Mouse (Mus musculus) hindbrain, embryonic 10.5 days (tissue): Measurements from ENCODE around the gene Tspan5. TPM values are rescaled to one million over a fixed set of nuclear protein-coding genes. Genes with fewer than 3 reads are reported as not detected.

Source experiments
- DNase-seq: peaks from one replicate; pipeline ENCODE4 v3.0.0-alpha.2; 2017; ENCODE audit warnings: low spot score
- H3K27ac ChIP-seq: fragments of 300-500 bp; sonication (generic); 2 replicates; pipeline ENCODE4 v1.5.1; 2016; ENCODE audit warnings: mild to moderate bottlenecking, moderate library complexity
- H3K27me3 ChIP-seq: fragments of 300-500 bp; sonication (generic); 2 replicates; pipeline ENCODE4 v1.6.1; 2016; ENCODE audit warnings: mild to moderate bottlenecking; ENCODE audit not compliant: poor library complexity, insufficient read depth, severe bottlenecking
- H3K36me3 ChIP-seq: fragments of 300-500 bp; sonication (generic); 2 replicates; pipeline ENCODE4 v1.6.1; 2016; ENCODE audit warnings: mild to moderate bottlenecking, moderate library complexity
- H3K4me1 ChIP-seq: fragments of 300-500 bp; sonication (generic); replicated peaks from 2 replicates; pipeline ENCODE4 v1.6.1; 2016; ENCODE audit warnings: mild to moderate bottlenecking
- H3K4me3 ChIP-seq: fragments of 300-500 bp; sonication (generic); 2 replicates; pipeline ENCODE4 v1.5.1; 2016; ENCODE audit warnings: mild to moderate bottlenecking, moderate library complexity
- H3K9me3 ChIP-seq: fragments of 300-500 bp; sonication (generic); 2 replicates; pipeline ENCODE4 v1.6.1; 2016; ENCODE audit warnings: mild to moderate bottlenecking, moderate library complexity
- WGBS: fragments of 180-500 bp; shearing (Covaris S2); methylation state at CpG from one replicate; pipeline ENCODE4 v1.1.7; 2016; 5-methylcytosine and 5-hydroxymethylcytosine counted together
- polyA plus RNA-seq: library from polyadenylated mRNA; unstranded; fragments of >200 nt; fragmentation: Nextera tagmentation; extraction: Ambion mirVana; gene quantifications from 2 replicates; pipeline ENCODE4 v1.2.1, GENCODE M21; 2016

The Tspan5 gene
- polyA plus RNA-seq, 1 experiment from 2014 or later, result 46.4 TPM

GRCm38 (mm10) chr3:138853996-138854836 is 112.2 kb downstream of the Tspan5 start:
- WGBS, result 40% methylated on average over 16 of the region's 16 CpGs
- Histone ChIP-seq H3K27me3 (no peaks in the 10 kb centered on the region), H3K27ac (peak overlapping the region; percentile 86), H3K36me3 (no peaks in the 10 kb centered on the region), H3K4me3 (peak overlapping the region; percentile 23; the same call in 1 of the 2 replicates), H3K4me1 (peaks cover 100% of the 10 kb centered on the region), H3K9me3 (no peaks in the 10 kb centered on the region)
- DNase-seq, result peak; percentile 51

- Histone ChIP-seq H3K27me3 (no peaks in the 10 kb centered on the region), H3K36me3 (no peaks in the 10 kb centered on the region), H3K27ac (peak overlapping the region; percentile 86), H3K4me3 (no peak overlapping the region), H3K9me3 (no peaks in the 10 kb centered on the region), H3K4me1 (peaks cover 100% of the 10 kb centered on the region)
- WGBS, result 82% methylated on average over 5 of the region's 5 CpGs
- no peak for DNase-seq
Measured at GRCm38 (mm10) chr3:138855387-138855786, 113.4 kb downstream of the Tspan5 start.

GRCm38 (mm10) chr3:138856946-138857345 is 115.0 kb downstream of the Tspan5 start:
- WGBS, result 47% methylated on average over 4 of the region's 4 CpGs
- Histone ChIP-seq H3K36me3 (no peaks in the 10 kb centered on the region), H3K9me3 (no peaks in the 10 kb centered on the region), H3K4me1 (peaks cover 98% of the 10 kb centered on the region), H3K4me3 (no peak overlapping the region), H3K27me3 (no peaks in the 10 kb centered on the region), H3K27ac (peak overlapping the region; percentile 86)
- peak; percentile 29 for DNase-seq

- DNase-seq, result peak; percentile 33
- H3K9me3 ChIP-seq, result no peaks in the 10 kb centered on the region
- H3K4me3 ChIP-seq, result no peak overlapping the region
- H3K27me3 ChIP-seq, result no peaks in the 10 kb centered on the region
- H3K27ac ChIP-seq, result peak overlapping the region; percentile 86
- H3K36me3 ChIP-seq, result no peaks in the 10 kb centered on the region
- H3K4me1 ChIP-seq, result peaks cover 88% of the 10 kb centered on the region
- 44% methylated on average over 12 of the region's 12 CpGs for WGBS
Measured at GRCm38 (mm10) chr3:138857805-138858546, 116.0 kb downstream of the Tspan5 start.

- Histone ChIP-seq H3K36me3 (no peaks in the 10 kb centered on the region), H3K4me1 (peaks cover 81% of the 10 kb centered on the region), H3K27ac (peak overlapping the region; percentile 86), H3K9me3 (no peaks in the 10 kb centered on the region), H3K27me3 (no peaks in the 10 kb centered on the region), H3K4me3 (no peak overlapping the region)
- WGBS, result 83% methylated on average over 6 of the region's 6 CpGs
- DNase-seq, result no peak
Measured at GRCm38 (mm10) chr3:138858649-138859048, 116.7 kb downstream of the Tspan5 start.

GRCm38 (mm10) chr3:138859166-138859565 is 117.2 kb downstream of the Tspan5 start:
- peaks cover 76% of the 10 kb centered on the region for H3K4me1 ChIP-seq
- 77% methylated on average over 8 of the region's 8 CpGs for WGBS
- peak; percentile 37 for DNase-seq
- no peak overlapping the region for H3K4me3 ChIP-seq
- H3K27ac ChIP-seq, result peak overlapping the region; percentile 86
- H3K27me3 ChIP-seq, result no peaks in the 10 kb centered on the region
- no peaks in the 10 kb centered on the region for H3K36me3 ChIP-seq
- H3K9me3 ChIP-seq, result no peaks in the 10 kb centered on the region

- H3K9me3 ChIP-seq, result no peaks in the 10 kb centered on the region
- no peaks in the 10 kb centered on the region for H3K36me3 ChIP-seq
- H3K4me3 ChIP-seq, result no peak overlapping the region
- peaks cover 71% of the 10 kb centered on the region for H3K4me1 ChIP-seq
- DNase-seq, result peak; percentile 40
- H3K27ac ChIP-seq, result peak overlapping the region; percentile 86
- no peaks in the 10 kb centered on the region for H3K27me3 ChIP-seq
- WGBS, result 35% methylated on average over 8 of the region's 8 CpGs
Measured at GRCm38 (mm10) chr3:138859666-138860065, 117.7 kb downstream of the Tspan5 start.

GRCm38 (mm10) chr3:138860257-138860760 is 118.3 kb downstream of the Tspan5 start:
- H3K36me3 ChIP-seq, result 0 out of 2 replicates have a peak, but pooled peaks cover 1% of the 10 kb centered on the region
- peaks cover 69% of the 10 kb centered on the region for H3K4me1 ChIP-seq
- no peak for DNase-seq
- H3K9me3 ChIP-seq, result no peaks in the 10 kb centered on the region
- H3K27ac ChIP-seq, result peak overlapping the region; percentile 86; the same call in 1 of the 2 replicates
- no peaks in the 10 kb centered on the region for H3K27me3 ChIP-seq
- no peak overlapping the region for H3K4me3 ChIP-seq
- WGBS, result 72% methylated on average over 11 of the region's 11 CpGs

GRCm38 (mm10) chr3:138861032-138861431 is 119.0 kb downstream of the Tspan5 start:
- Histone ChIP-seq H3K9me3 (no peaks in the 10 kb centered on the region; the same call in 1 of the 2 replicates), H3K4me1 (peaks cover 64% of the 10 kb centered on the region), H3K36me3 (0 out of 2 replicates have a peak, but pooled peaks cover 3% of the 10 kb centered on the region), H3K4me3 (no peak overlapping the region), H3K27me3 (no peaks in the 10 kb centered on the region), H3K27ac (peak overlapping the region; percentile 72; the same call in 1 of the 2 replicates)
- 57% methylated on average over 9 of the region's 9 CpGs for WGBS
- DNase-seq, result no peak

GRCm38 (mm10) chr3:138861589-138861988 is 119.6 kb downstream of the Tspan5 start:
- H3K4me1 ChIP-seq, result peaks cover 58% of the 10 kb centered on the region
- no peak for DNase-seq
- H3K27me3 ChIP-seq, result no peaks in the 10 kb centered on the region
- no peak overlapping the region for H3K27ac ChIP-seq
- 0 out of 2 replicates have a peak, but pooled peaks cover 3% of the 10 kb centered on the region for H3K36me3 ChIP-seq
- H3K4me3 ChIP-seq, result no peak overlapping the region
- WGBS, result 81% methylated on average over 3 of the region's 3 CpGs
- H3K9me3 ChIP-seq, result peaks cover 4% of the 10 kb centered on the region; the same call in 1 of the 2 replicates

GRCm38 (mm10) chr3:138864166-138864648 is 122.2 kb downstream of the Tspan5 start:
- WGBS, result 86% methylated on average over 12 of the region's 12 CpGs
- DNase-seq, result no peak
- H3K27ac ChIP-seq, result no peak overlapping the region

GRCm38 (mm10) chr3:138865271-138865670 is 123.3 kb downstream of the Tspan5 start:
- Histone ChIP-seq H3K27ac (no peak overlapping the region), H3K36me3 (0 out of 2 replicates have a peak, but pooled peaks cover 3% of the 10 kb centered on the region), H3K4me1 (peaks cover 31% of the 10 kb centered on the region), H3K4me3 (no peak overlapping the region), H3K27me3 (no peaks in the 10 kb centered on the region), H3K9me3 (peaks cover 7% of the 10 kb centered on the region; the same call in 1 of the 2 replicates)
- WGBS, result 87% methylated on average over 5 of the region's 5 CpGs
- no peak for DNase-seq

More at GRCm38 (mm10) chr3:138864166-138864648, 122.2 kb downstream of the Tspan5 start:
- Histone ChIP-seq H3K9me3 (peaks cover 7% of the 10 kb centered on the region; the same call in 1 of the 2 replicates), H3K4me3 (no peak overlapping the region), H3K27me3 (no peaks in the 10 kb centered on the region), H3K36me3 (0 out of 2 replicates have a peak, but pooled peaks cover 3% of the 10 kb centered on the region), H3K4me1 (peaks cover 42% of the 10 kb centered on the region)
